28 mouse cellular contexts compared by ENCODE assay signal in genomic region chr13:104590931-104591330, GRCm38 (mm10).
A peak's percentile ranks its signal among the peaks of the same experiment; 100 is the strongest.
DNase-seq lines count a peak whose midpoint lies in the region; ATAC-seq and TF ChIP-seq lines count a peak whose summit lies in the region.
"Had no signal": no experiment of that assay in that cellular context is flagged by ENCODE, and none has a peak within 500 bp of the region (broad histone marks: within the 10 kb centered on the region; RNA-seq: fewer than 3 reads in every experiment).

No protein-coding gene starts in this region.

- WGBS in forebrain, embryonic 13.5 days, result 90% methylated on average over 7 of the region's 7 CpGs
- WGBS in forebrain, embryonic 10.5 days, result 95% methylated on average over 7 of the region's 7 CpGs
- 71% methylated on average over 7 of the region's 7 CpGs for WGBS in lung, adult 2 months
- WGBS in intestine, embryonic 16.5 days, result 78% methylated on average over 7 of the region's 7 CpGs

- no peak for DNase-seq in forebrain, embryonic 10.5 days (ENCODE audit: extremely low spot score, low spot score)
- DNase-seq in lung, adult 18-20 months, result peak; percentile 17 to 59
- DNase-seq in lung, adult 2 months, result no peak
- peak; percentile 66 for DNase-seq in lung, postnatal 36 days
- DNase-seq in frontal cortex, adult 2 months (ENCODE audit: extremely low spot score in 1 of 2, low spot score in 1 of 2), result no peak
- DNase-seq: adrenal gland, postnatal 10 days; B cell, adult 2 months; cerebellum, adult 11-12 months; gastrocnemius, adult 2 months; gastrocnemius, postnatal 36 days; heart, postnatal 10 days; kidney, postnatal 14 days; layer of hippocampus, adult 9-11 months; liver, embryonic 13.5 days; right cerebral cortex, postnatal 25 days; thymus, adult 18-20 months; thymus, postnatal 25 days had no signal

- no peaks in the 10 kb centered on the region for H3K9me3 ChIP-seq in forebrain, embryonic 13.5 days (replicated peaks)
- H3K9me3 ChIP-seq in forebrain, embryonic 10.5 days, result no peaks in the 10 kb centered on the region
- no peaks in the 10 kb centered on the region for H3K9me3 ChIP-seq in intestine, embryonic 16.5 days (ENCODE audit: control insufficient read depth, low read length)
- H3K9me3 ChIP-seq: heart, embryonic 13.5 days; hindbrain, embryonic 10.5 days; hindbrain, embryonic 15.5 days; limb, embryonic 10.5 days; limb, embryonic 15.5 days; liver, embryonic 13.5 days had no signal

- TF ChIP-seq POLR2A in lung, adult 2 months (IDR thresholded peaks at IDR 0.05; ENCODE audit: borderline replicate concordance, extremely low read depth, low read depth, low read length), result no peak

- no peak overlapping the region for H3K27ac ChIP-seq in forebrain, embryonic 13.5 days
- H3K27ac ChIP-seq in forebrain, embryonic 10.5 days, result no peak overlapping the region
- peak overlapping the region; percentile 23 for H3K27ac ChIP-seq in intestine, embryonic 16.5 days (ENCODE audit: low read length)
- H3K27ac ChIP-seq: gastrocnemius, adult 2 months; heart, embryonic 13.5 days; hindbrain, embryonic 10.5 days; hindbrain, embryonic 15.5 days; limb, embryonic 15.5 days; liver, embryonic 13.5 days had no signal

- TF ChIP-seq CTCF in lung, adult 2 months (IDR thresholded peaks at IDR 0.05; ENCODE audit: insufficient read depth, low read length), result no peak

- no peak overlapping the region for H3K9ac ChIP-seq in forebrain, embryonic 13.5 days
- no peak overlapping the region for H3K9ac ChIP-seq in intestine, embryonic 16.5 days (ENCODE audit: low read depth, low read length)
- H3K9ac ChIP-seq: hindbrain, embryonic 15.5 days; limb, embryonic 15.5 days; liver, embryonic 13.5 days had no signal

- no peaks in the 10 kb centered on the region for H3K36me3 ChIP-seq in forebrain, embryonic 13.5 days (ENCODE audit: poor library complexity, severe bottlenecking)
- no peaks in the 10 kb centered on the region for H3K36me3 ChIP-seq in forebrain, embryonic 10.5 days (replicated peaks)
- H3K36me3 ChIP-seq in intestine, embryonic 16.5 days (ENCODE audit: control insufficient read depth, insufficient read depth, low read length), result no peaks in the 10 kb centered on the region
- H3K36me3 ChIP-seq: heart, embryonic 13.5 days; hindbrain, embryonic 10.5 days; hindbrain, embryonic 15.5 days; limb, embryonic 10.5 days; limb, embryonic 15.5 days; liver, embryonic 13.5 days had no signal

- no peaks in the 10 kb centered on the region for H3K27me3 ChIP-seq in forebrain, embryonic 13.5 days
- H3K27me3 ChIP-seq in forebrain, embryonic 10.5 days (ENCODE audit: poor library complexity, severe bottlenecking), result no peaks in the 10 kb centered on the region
- no peaks in the 10 kb centered on the region for H3K27me3 ChIP-seq in intestine, embryonic 16.5 days (replicated peaks; ENCODE audit: control insufficient read depth, insufficient read depth, low read length)
- H3K27me3 ChIP-seq: CH12.LX; heart, embryonic 13.5 days; hindbrain, embryonic 15.5 days; limb, embryonic 15.5 days; liver, embryonic 13.5 days had no signal

- H3K4me2 ChIP-seq in forebrain, embryonic 13.5 days, result no peak overlapping the region
- H3K4me2 ChIP-seq in intestine, embryonic 16.5 days (ENCODE audit: low read depth, low read length), result no peak overlapping the region
- H3K4me2 ChIP-seq: hindbrain, embryonic 15.5 days; limb, embryonic 15.5 days; liver, embryonic 13.5 days; midbrain, embryonic 11.5 days had no signal

- no peaks in the 10 kb centered on the region for H3K4me1 ChIP-seq in forebrain, embryonic 13.5 days
- H3K4me1 ChIP-seq in forebrain, embryonic 10.5 days, result peaks cover 8% of the 10 kb centered on the region
- H3K4me1 ChIP-seq in lung, adult 2 months (ENCODE audit: control insufficient read depth, insufficient read depth, low read length), result no peaks in the 10 kb centered on the region
- peaks cover 11% of the 10 kb centered on the region for H3K4me1 ChIP-seq in intestine, embryonic 16.5 days (ENCODE audit: control insufficient read depth, insufficient read depth, low read length)
- H3K4me1 ChIP-seq: liver, embryonic 13.5 days had no signal

- ATAC-seq in forebrain, embryonic 13.5 days, result 0 out of 2 replicates have a peak, but pooled peaks have one; percentile 16
- ATAC-seq in intestine, embryonic 16.5 days, result no peak
- ATAC-seq: activated CD4-positive, CD25-positive, alpha-beta regulatory T cell, adult 4 months; inflammation-experienced regulatory T-cells, adult 6 months had no signal

- H3K4me3 ChIP-seq in forebrain, embryonic 13.5 days, result no peak overlapping the region
- no peak overlapping the region for H3K4me3 ChIP-seq in forebrain, embryonic 10.5 days
- no peak overlapping the region for H3K4me3 ChIP-seq in lung, adult 2 months (replicated peaks; ENCODE audit: extremely low read depth, low read depth, low read length)
- H3K4me3 ChIP-seq in intestine, embryonic 16.5 days (ENCODE audit: low read length), result no peak overlapping the region
- H3K4me3 ChIP-seq: gastrocnemius, adult 2 months; heart, embryonic 13.5 days; hindbrain, embryonic 10.5 days; hindbrain, embryonic 15.5 days; limb, embryonic 10.5 days; limb, embryonic 15.5 days; liver, embryonic 13.5 days had no signal

Comparison
In these comparisons a context has a peak if more than half of its experiments do, and no peak if none do; other contexts are left out.
1. DNase-seq: peak in lung, adult 18-20 months (2 of 2) and lung, postnatal 36 days (single experiment); none in forebrain, embryonic 10.5 days (single experiment), lung, adult 2 months (single experiment) and frontal cortex, adult 2 months (0 of 2).